Mouse (Mus musculus) gastrocnemius, adult 8-10 months (tissue): ENCODE data around the gene Gm47283. TPM values are rescaled to one million over a fixed set of nuclear protein-coding genes. Genes with fewer than 3 reads are reported as not detected.

ENCODE experiments used
- total RNA-seq, 4 experiments: library from RNA; stranded (reverse); gene quantifications; 2 replicates each; pipeline ENCODE4 v1.2.4; 2022

Gm47283 gene
- total RNA-seq, 4 experiments from 2014 or later, result not detected

Other genes with a start within 250 kb of the Gm47283 start
- gene Gm21860, start 29.9 kb upstream of the Gm47283 start, total RNA-seq, result not detected
- gene Gm21748, start 54.4 kb downstream of the Gm47283 start, total RNA-seq, result not detected